Mouse (Mus musculus) naive thymus-derived CD4-positive, alpha-beta T cell, adult 2 months (primary cell): ENCODE data around the gene Twf2.

ENCODE experiments used
- DNase-seq: peaks from one replicate; pipeline ENCODE4 v3.0.0-alpha.2; 2011; ENCODE audit warnings: low read depth

Gene Twf2

GRCm38 (mm10) chr9:106211680-106212593 is 9.0 kb downstream of the Twf2 start:
- peak; percentile 97 for DNase-seq

- no peak for DNase-seq
Observed at GRCm38 (mm10) chr9:106212594-106212981, 9.7 kb downstream of the Twf2 start.

GRCm38 (mm10) chr9:106215341-106216125 is 12.6 kb downstream of the Twf2 start:
- DNase-seq = peak; percentile 68

GRCm38 (mm10) chr9:106216971-106217370 is 14.1 kb downstream of the Twf2 start:
- DNase-seq = no peak

- DNase-seq = no peak
Observed at GRCm38 (mm10) chr9:106220894-106221523, 18.1 kb downstream of the Twf2 start.

- no peak for DNase-seq
Observed at GRCm38 (mm10) chr9:106222261-106222851, 19.4 kb downstream of the Twf2 start, which contains the start of gene Tlr9. Tlr9 (plus strand) TSS chr9:106222598.

GRCm38 (mm10) chr9:106222994-106223393 is 20.1 kb downstream of the Twf2 start:
- DNase-seq = no peak

GRCm38 (mm10) chr9:106225469-106226150 is 22.7 kb downstream of the Twf2 start:
- no peak for DNase-seq

- no peak for DNase-seq
Observed at GRCm38 (mm10) chr9:106226151-106226682, 23.3 kb downstream of the Twf2 start.

GRCm38 (mm10) chr9:106227790-106228429 is 25.0 kb downstream of the Twf2 start:
- DNase-seq = no peak

- no peak for DNase-seq
Observed at GRCm38 (mm10) chr9:106230051-106230733, 27.3 kb downstream of the Twf2 start.

- peak; percentile 50 for DNase-seq
Observed at GRCm38 (mm10) chr9:106230734-106231106, 27.8 kb downstream of the Twf2 start.

GRCm38 (mm10) chr9:106231220-106231619 is 28.3 kb downstream of the Twf2 start:
- DNase-seq = no peak

- DNase-seq = no peak
Observed at GRCm38 (mm10) chr9:106231816-106232215, 28.9 kb downstream of the Twf2 start.

- DNase-seq = no peak
Observed at GRCm38 (mm10) chr9:106232956-106233355, 30.0 kb downstream of the Twf2 start.

- DNase-seq = no peak
Observed at GRCm38 (mm10) chr9:106233953-106234352, 31.0 kb downstream of the Twf2 start.

- DNase-seq = no peak
Observed at GRCm38 (mm10) chr9:106235194-106235830, 32.4 kb downstream of the Twf2 start.

- no peak for DNase-seq
Observed at GRCm38 (mm10) chr9:106236156-106236817, 33.4 kb downstream of the Twf2 start.

- DNase-seq = no peak
Observed at GRCm38 (mm10) chr9:106236818-106237211, 33.9 kb downstream of the Twf2 start.
